Mouse (Mus musculus): ENCODE data around the gene Vmn1r118. TPM values are rescaled to one million over a fixed set of nuclear protein-coding genes. Genes with fewer than 3 reads are reported as not detected.
"Not testable (repeated sequence)": the region's sequence is repeated elsewhere in the genome, so short reads cannot be mapped to it uniquely, and the experiment has no call there.

The Vmn1r118 gene
- polyA plus RNA-seq (2016; fragmentation: Nextera tagmentation; extraction: Ambion mirVana), result not detected in 2 replicates

DNA sequence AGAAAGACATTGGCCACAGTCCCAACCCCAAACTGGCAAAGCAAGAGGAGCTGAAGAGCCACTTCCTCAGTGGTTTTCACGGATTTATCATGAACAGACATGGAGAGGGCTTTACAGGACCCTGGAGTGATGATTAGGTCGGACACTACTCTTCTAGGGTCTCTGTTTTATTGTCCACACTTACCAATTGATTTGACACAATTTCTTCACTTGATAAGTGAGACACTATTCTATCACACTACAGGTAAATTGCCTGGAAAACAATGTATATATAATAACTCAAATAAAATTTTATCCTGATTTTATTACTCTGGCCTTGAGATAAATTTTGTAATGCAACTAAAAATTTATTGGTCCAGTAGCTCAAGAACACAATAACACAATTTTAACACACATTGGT lies at the start of gene Vmn1r118:
TSS of gene Vmn1r118 (minus strand) at position 101 of the 400 bp plus-strand sequence.
- not testable (repeated sequence) for ATAC-seq (ENCODE audit: insufficient number of reproducible peaks, low FRiP score); H3K4me2 ChIP-seq; H3K27me3 ChIP-seq (replicated peaks); H3K27ac ChIP-seq (ENCODE audit: poor library complexity, severe bottlenecking); H3K9ac ChIP-seq; H3K4me3 ChIP-seq; H3K36me3 ChIP-seq; H3K4me1 ChIP-seq (replicated peaks); H3K9me3 ChIP-seq (replicated peaks)
- no CpG with 5 or more reads among the region's 2 CpGs for whole genome bisulfite sequencing

DNA sequence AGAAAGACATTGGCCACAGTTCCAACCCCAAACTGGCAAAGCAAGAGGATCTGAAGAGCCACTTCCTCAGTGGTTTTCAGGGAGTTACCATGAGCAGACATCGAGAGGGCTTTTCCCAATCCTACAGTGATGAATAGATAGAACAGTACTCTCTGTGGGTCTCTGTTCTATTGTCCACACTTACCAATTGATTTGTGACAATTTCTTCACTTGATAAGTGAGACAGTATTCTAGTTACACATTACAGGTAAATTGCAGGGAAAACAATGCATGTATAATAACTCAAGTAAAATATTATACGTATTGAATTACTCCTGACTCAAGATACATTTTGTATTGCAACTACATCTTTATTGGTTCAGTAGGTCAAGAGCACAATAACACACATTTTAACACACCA lies 28.1 kb downstream of the Vmn1r118 start, which contains the start of gene Vmn1r117:
TSS of gene Vmn1r117 (minus strand) at position 101 of the 400 bp plus-strand sequence.
- no CpG with 5 or more reads among the region's 2 CpGs for WGBS

DNA sequence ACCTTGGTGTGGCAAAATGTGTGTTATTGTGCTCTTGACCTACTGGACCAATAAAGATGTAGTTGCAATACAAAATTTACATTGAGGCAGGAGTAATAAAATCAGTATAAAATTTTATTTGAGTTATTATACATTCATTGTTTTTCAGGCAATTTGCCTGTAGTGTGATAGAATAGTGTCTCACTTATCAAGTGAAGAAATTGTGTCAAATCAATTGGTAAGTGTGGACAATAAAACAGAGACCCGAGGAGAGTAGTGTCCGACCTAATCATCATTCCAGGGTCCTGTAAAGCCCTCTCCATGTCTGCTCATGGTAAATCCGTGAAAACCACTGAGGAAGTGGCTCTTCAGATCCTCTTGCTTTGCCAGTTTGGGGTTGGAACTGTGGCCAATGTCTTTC lies 40.2 kb downstream of the Vmn1r118 start, which contains the start of gene Vmn1r116:
TSS of gene Vmn1r116 (plus strand) at position 301 of the 400 bp plus-strand sequence.
- H3K27me3 ChIP-seq (replicated peaks); H3K36me3 ChIP-seq; H3K27ac ChIP-seq (ENCODE audit: poor library complexity, severe bottlenecking); H3K4me3 ChIP-seq; H3K4me1 ChIP-seq (replicated peaks); H3K9ac ChIP-seq; ATAC-seq (ENCODE audit: insufficient number of reproducible peaks, low FRiP score); H3K4me2 ChIP-seq; H3K9me3 ChIP-seq (replicated peaks): not testable (repeated sequence)
- WGBS, result 54% methylated on average over 3 of the region's 3 CpGs

More for the DNA sequence above, 28.1 kb downstream of the Vmn1r118 start, which contains the start of gene Vmn1r117:
- not testable (repeated sequence) for H3K4me1 ChIP-seq (replicated peaks); H3K9me3 ChIP-seq (replicated peaks); H3K4me2 ChIP-seq; ATAC-seq (ENCODE audit: insufficient number of reproducible peaks, low FRiP score); H3K36me3 ChIP-seq; H3K27ac ChIP-seq (ENCODE audit: poor library complexity, severe bottlenecking); H3K9ac ChIP-seq; H3K27me3 ChIP-seq (replicated peaks); H3K4me3 ChIP-seq

Other genes starting within 250 kb of the Vmn1r118 start
- gene Vmn1r107, start 243.4 kb downstream of the Vmn1r118 start, polyA plus RNA-seq (2016; fragmentation: Nextera tagmentation; extraction: Ambion mirVana), result not detected in 2 replicates
- gene Vmn1r111, start 209.1 kb downstream of the Vmn1r118 start, polyA plus RNA-seq (2016; fragmentation: Nextera tagmentation; extraction: Ambion mirVana), result not detected in 2 replicates
- gene Gm10668, start 181.7 kb downstream of the Vmn1r118 start, polyA plus RNA-seq (2016; fragmentation: Nextera tagmentation; extraction: Ambion mirVana), result not detected in 2 replicates
- gene Vmn1r112, start 141.2 kb downstream of the Vmn1r118 start, polyA plus RNA-seq (2016; fragmentation: Nextera tagmentation; extraction: Ambion mirVana), result not detected in 2 replicates
- gene Vmn1r113, start 125.1 kb downstream of the Vmn1r118 start, polyA plus RNA-seq (2016; fragmentation: Nextera tagmentation; extraction: Ambion mirVana), result not detected in 2 replicates
- not detected in 2 replicates for gene Vmn1r114, start 100.2 kb downstream of the Vmn1r118 start, polyA plus RNA-seq (2016; fragmentation: Nextera tagmentation; extraction: Ambion mirVana)
- not detected in 2 replicates for gene Vmn1r115, start 67.4 kb downstream of the Vmn1r118 start, polyA plus RNA-seq (2016; fragmentation: Nextera tagmentation; extraction: Ambion mirVana)
- gene Vmn1r116, start 40.1 kb downstream of the Vmn1r118 start, polyA plus RNA-seq (2016; fragmentation: Nextera tagmentation; extraction: Ambion mirVana), result not detected in 2 replicates
- not detected in 2 replicates for gene Vmn1r117, start 28.2 kb downstream of the Vmn1r118 start, polyA plus RNA-seq (2016; fragmentation: Nextera tagmentation; extraction: Ambion mirVana)
- not detected in 2 replicates for gene Vmn1r119, start 100.1 kb upstream of the Vmn1r118 start, polyA plus RNA-seq (2016; fragmentation: Nextera tagmentation; extraction: Ambion mirVana)
- gene Vmn1r120, start 141.4 kb upstream of the Vmn1r118 start, polyA plus RNA-seq (2016; fragmentation: Nextera tagmentation; extraction: Ambion mirVana), result not detected in 2 replicates
- gene Vmn1r121, start 186.2 kb upstream of the Vmn1r118 start, polyA plus RNA-seq (2016; fragmentation: Nextera tagmentation; extraction: Ambion mirVana), result not detected in 2 replicates
- gene Vmn1r122, start 221.8 kb upstream of the Vmn1r118 start, polyA plus RNA-seq (2016; fragmentation: Nextera tagmentation; extraction: Ambion mirVana), result not detected in 2 replicates
- gene Vmn1r123, start 249.8 kb upstream of the Vmn1r118 start, polyA plus RNA-seq (2016; fragmentation: Nextera tagmentation; extraction: Ambion mirVana), result not detected in 2 replicates

All from heart, embryonic 12.5 days (tissue).